Mouse (Mus musculus) macrophage (primary cell): Measurements from ENCODE around the gene Gdpd5. TPM values are rescaled to one million over a fixed set of nuclear protein-coding genes. Genes with fewer than 3 reads are reported as not detected.

Source experiments
- H3K27ac ChIP-seq: fragments of 350-480 bp; formaldehyde crosslinking; 2 replicates; pipeline ENCODE4 v1.9.0; 2021
- H3K36me3 ChIP-seq: fragments of 350-480 bp; formaldehyde crosslinking; 2 replicates; pipeline ENCODE4 v1.9.0; 2021; ENCODE audit errors: inconsistent target
- H3K4me3 ChIP-seq: fragments of 350-480 bp; formaldehyde crosslinking; 2 replicates; pipeline ENCODE4 v1.9.0; 2021; ENCODE audit errors: inconsistent target
- H3K79me2 ChIP-seq: fragments of 350-480 bp; formaldehyde crosslinking; 2 replicates; pipeline ENCODE4 v1.9.0; 2021; ENCODE audit errors: inconsistent target
- WGBS: methylation state at CpG from one replicate; pipeline ENCODE4 v1.1.7; 2026; ENCODE audit warnings: inconsistent platforms; ENCODE audit not compliant: missing documents; 5-methylcytosine and 5-hydroxymethylcytosine counted together
- polyA plus RNA-seq: library from polyadenylated mRNA; stranded (reverse); fragments of 250-400 nt; gene quantifications from 3 replicates; pipeline ENCODE4 v1.2.4, GENCODE M21; 2018; ENCODE audit warnings: inconsistent platforms

Gene Gdpd5
- polyA plus RNA-seq, 1 experiment from 2014 or later: 14.8 TPM

DNA sequence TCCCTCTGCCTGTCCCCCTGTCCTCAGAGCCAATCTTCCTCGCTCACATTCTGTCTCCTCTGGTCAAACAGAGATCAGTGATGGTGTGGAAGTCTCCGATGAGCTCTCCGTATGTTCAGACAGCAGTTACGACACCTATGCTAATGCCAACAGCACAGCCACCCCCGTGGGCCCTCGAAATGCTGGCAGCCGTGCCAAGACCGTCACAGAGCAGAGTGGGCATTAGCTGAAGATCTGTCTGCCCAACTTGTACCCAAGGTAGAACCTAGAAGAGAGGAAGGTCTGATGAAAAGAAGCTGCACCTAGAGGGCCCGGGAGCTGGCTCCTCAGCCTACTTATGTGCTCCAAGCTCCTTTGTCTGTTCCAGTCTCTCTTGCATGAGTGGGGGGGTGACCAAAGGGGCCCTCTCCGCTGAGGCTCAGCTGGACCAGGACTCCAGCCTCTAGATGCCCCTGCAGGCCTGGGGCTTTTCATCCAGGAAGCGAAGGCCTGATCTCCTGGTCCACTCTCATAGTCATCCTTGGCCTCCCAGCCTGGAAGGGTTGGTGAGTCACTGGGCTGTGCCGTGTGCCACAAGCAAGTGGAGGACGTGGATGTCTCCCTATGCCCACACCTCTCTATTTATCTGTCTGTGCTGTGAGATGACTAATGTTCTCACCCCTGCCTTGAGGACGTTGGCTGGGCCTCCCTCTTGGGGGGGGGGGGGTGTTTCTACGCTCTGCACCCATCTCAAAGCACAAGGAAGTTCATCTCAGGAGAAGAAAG is 78.9 kb downstream of the Gdpd5 start:
- 88% methylated on average over 15 of the region's 15 CpGs for WGBS
- H3K27ac ChIP-seq: no peak overlapping the region
- no peak overlapping the region for H3K4me3 ChIP-seq
- H3K36me3 ChIP-seq: no peaks in the 10 kb centered on the region
- no peaks in the 10 kb centered on the region for H3K79me2 ChIP-seq

DNA sequence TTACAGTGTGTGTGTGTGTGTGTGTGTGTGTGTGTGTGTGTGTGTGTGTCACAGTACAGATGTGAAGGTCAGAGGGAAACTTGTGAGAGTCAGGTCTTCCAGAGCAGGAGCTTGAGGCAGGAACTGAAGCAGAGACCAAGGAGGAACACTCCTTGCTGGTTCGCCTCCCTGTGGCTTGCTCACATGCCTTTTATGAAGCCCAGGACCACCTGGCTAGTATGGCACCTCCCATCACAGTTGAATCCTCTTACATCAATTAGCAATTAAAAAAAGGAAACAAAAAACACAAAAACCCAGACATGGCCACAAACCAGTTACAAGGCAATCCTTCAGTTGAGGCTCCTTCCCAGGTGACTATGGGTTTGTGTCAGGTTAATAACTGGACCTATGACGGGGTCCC is 81.9 kb downstream of the Gdpd5 start:
- Histone ChIP-seq H3K27ac (no peak overlapping the region), H3K36me3 (no peaks in the 10 kb centered on the region), H3K4me3 (no peak overlapping the region), H3K79me2 (peaks cover 3% of the 10 kb centered on the region; the same call in 1 of the 2 replicates)
- WGBS: 77% methylated on average over 2 of the region's 2 CpGs

DNA sequence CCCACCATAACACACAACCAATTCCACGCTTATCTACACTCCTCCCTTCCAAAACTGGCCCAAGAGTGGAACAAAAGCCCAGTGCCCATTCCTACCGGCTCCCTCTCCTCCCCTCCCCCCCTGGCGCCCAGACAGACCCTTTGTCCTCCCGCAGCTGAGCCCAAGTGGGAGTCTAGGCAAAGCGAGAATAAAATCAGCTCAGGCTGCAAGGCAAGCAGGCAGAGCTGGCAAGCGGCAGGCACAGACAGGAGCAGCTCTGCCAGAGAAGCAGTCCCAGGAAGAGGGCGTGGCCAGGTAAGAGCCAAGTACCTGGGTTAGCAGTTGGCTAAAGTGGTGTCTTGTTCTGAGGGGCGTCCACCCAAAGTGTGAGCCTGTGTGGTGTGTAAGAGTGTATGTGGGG is 84.6 kb downstream of the Gdpd5 start, which contains the start of gene Klhl35:
Gene Klhl35, plus strand, starts transcription at position 194 of the 400 bp plus-strand sequence.
- Histone ChIP-seq H3K27ac (no peak within 1 kb of the TSS), H3K4me3 (no peak within 1 kb of the TSS), H3K36me3 (no peaks in the 10 kb centered on the region), H3K79me2 (peaks cover 3% of the 10 kb centered on the region; the same call in 1 of the 2 replicates)
- 74% methylated on average over 7 of the region's 8 CpGs for WGBS

DNA sequence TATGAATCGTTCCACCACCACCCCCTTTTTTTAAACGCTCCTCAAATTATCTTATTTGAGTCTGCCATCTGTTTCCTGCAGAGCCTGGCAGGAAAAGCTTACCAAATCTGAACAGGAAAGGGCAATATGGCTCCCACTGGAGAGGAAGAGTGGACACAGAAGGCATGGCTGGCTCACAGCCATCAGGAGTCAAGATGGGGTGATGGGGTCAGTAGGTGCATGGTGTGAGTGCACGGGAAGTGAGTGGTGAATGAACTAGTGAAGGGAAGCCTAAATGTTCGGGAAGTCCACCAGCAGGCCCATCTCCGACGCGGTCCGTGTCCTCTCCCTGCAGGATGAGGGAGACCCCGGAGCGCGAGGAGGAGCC is 86.7 kb downstream of the Gdpd5 start:
- Histone ChIP-seq H3K36me3 (no peaks in the 10 kb centered on the region), H3K4me3 (peak overlapping the region; percentile 43)
- 2% methylated on average over 11 of the region's 11 CpGs for WGBS

DNA sequence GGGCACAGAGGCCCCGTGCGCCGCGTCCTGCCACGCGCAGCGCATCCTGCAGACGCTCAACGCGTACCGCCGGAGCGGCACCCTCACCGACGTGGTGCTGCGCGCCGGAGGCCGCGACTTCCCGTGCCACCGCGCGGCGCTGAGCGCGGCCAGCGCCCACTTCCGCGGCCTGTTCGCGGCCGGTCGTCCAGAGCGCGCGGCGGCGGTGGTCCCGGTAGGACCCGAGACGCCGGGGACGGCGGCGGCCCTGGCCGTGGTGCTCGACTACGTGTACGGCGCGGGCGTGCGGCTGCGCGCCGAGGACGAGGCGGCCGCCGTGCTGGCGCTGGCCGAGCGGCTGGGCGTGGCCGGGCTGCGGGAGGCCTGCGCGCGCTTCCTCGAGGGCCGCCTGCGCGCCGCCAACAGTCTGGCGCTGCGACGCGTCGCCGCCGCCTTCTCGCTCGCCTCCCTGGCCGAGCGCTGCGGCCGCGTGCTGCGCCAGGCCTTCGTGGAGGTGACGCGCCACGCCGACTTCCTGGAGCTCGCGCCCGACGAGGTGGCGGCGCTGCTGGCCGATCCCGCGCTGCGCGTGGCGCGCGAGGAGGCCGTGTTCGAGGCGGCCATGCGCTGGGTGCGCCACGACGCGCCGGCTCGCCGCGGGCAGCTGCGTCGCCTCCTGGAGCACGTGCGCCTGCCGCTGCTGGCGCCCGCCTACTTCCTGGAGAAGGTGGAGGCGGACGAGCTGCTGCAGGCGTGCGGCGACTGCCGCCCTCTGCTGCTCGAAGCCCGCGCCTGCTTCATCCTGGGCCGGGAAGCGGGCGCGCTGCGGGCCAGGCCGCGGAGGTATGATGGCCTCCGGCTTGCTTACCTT is 87.3 kb downstream of the Gdpd5 start:
- H3K4me3 ChIP-seq: peak overlapping the region; percentile 43
- 1% methylated on average over 117 of the region's 145 CpGs for WGBS
- H3K79me2 ChIP-seq: peaks cover 3% of the 10 kb centered on the region; the same call in 1 of the 2 replicates
- peak overlapping the region; percentile 65 for H3K27ac ChIP-seq
- 0 out of 2 replicates have a peak, but pooled peaks cover 3% of the 10 kb centered on the region for H3K36me3 ChIP-seq

More for the DNA sequence above, 86.7 kb downstream of the Gdpd5 start:
- H3K79me2 ChIP-seq: peaks cover 3% of the 10 kb centered on the region; the same call in 1 of the 2 replicates
- peak overlapping the region; percentile 58 for H3K27ac ChIP-seq

DNA sequence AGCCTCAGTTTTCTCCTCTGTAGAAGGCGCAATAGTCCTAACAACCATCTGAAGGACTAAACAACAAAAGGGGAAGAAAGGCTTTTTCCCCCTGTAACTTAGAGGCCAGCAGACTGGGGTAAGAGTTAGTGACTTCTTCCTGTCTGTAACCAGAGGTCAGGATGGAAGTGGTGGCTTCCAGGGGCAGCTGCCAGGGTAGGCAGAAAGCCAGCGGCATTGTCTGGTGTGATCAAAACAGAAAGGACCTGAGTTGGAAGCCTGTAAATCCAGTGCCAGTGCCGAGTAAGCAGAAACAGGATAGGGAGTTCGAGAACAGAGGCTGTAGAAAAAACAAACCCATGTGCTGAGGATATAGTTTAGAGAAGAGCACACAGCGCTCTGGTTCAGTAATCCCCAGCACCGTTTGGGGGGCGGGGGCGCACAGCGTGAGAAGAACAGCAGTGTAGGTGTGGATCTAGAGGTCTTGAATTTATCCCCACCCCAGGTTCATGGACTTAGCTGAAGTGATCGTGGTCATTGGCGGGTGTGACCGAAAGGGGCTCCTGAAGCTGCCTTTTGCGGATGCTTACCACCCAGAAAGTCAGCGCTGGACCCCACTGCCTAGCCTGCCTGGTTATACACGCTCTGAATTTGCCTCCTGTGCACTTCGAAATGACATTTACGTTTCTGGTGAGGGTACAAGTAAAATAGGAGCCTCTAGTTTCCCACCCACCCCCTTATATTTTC is 88.6 kb downstream of the Gdpd5 start:
- Histone ChIP-seq H3K4me3 (no peak overlapping the region), H3K36me3 (0 out of 2 replicates have a peak, but pooled peaks cover 7% of the 10 kb centered on the region), H3K27ac (peak overlapping the region; percentile 65), H3K79me2 (peaks cover 3% of the 10 kb centered on the region; the same call in 1 of the 2 replicates)
- 45% methylated on average over 17 of the region's 17 CpGs for WGBS

DNA sequence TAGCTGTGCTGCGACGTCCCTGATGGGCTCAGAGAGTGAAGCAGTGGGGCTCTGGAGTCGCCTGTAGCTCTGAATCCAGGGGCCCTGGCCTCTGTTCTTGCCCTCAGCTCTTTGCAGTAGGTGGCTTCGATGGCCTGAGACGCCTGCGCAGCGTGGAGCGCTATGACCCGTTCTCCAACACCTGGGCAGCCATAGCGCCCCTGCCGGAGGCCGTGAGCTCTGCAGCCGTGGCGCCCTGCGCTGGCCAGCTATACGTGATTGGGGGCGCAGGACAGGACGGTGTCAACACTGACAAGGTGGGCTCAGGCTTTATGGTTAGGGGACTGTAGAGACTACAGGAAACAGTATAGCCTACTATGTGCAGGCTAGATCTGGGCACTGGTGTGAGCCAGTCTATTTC is 90.4 kb downstream of the Gdpd5 start:
- 85% methylated on average over 18 of the region's 18 CpGs for WGBS
- peaks cover 7% of the 10 kb centered on the region; the same call in 1 of the 2 replicates for H3K36me3 ChIP-seq
- H3K27ac ChIP-seq: no peak overlapping the region

DNA sequence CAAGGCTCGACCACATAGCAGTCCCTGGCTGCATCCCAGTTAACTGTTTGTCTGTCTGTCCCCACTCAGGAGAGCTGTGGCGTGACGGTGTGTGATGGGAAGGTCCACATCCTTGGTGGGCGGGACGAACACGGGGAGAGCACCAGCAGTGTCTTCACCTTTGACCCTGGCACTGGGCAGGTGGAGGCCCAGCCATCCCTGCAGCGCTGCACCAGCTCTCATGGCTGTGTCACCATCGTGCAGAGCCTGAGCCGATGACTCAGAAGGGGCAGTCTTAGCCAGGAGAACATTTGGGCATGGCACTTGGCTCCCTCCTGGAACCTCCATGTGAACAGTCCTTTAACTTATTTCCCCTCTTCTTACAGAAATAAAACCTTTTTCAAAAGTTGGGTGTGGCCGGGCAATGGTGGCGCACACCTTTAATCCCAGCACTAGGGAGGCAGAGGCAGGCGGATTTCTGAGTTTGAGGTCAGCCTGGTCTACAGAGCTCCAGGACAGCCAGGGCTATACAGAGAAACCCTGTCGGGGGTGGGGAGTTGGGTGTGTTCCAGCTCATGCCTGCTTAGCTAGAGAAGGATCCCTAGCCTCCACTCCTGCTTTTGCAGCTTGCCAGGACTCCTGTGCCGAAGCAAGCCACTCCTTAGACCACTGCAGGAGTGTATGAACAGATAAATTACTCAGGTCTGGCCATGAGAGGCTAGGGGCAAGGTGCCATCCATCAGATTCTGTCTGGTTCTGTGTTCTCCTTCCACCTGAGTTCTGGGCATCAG is 92.6 kb downstream of the Gdpd5 start:
- H3K79me2 ChIP-seq: peaks cover 35% of the 10 kb centered on the region
- peaks cover 28% of the 10 kb centered on the region; the same call in 1 of the 2 replicates for H3K36me3 ChIP-seq
- no peak overlapping the region for H3K4me3 ChIP-seq
- H3K27ac ChIP-seq: no peak overlapping the region
- WGBS: 86% methylated on average over 14 of the region's 14 CpGs

More for the DNA sequence above, 90.4 kb downstream of the Gdpd5 start:
- Histone ChIP-seq H3K79me2 (peaks cover 16% of the 10 kb centered on the region), H3K4me3 (no peak overlapping the region)

DNA sequence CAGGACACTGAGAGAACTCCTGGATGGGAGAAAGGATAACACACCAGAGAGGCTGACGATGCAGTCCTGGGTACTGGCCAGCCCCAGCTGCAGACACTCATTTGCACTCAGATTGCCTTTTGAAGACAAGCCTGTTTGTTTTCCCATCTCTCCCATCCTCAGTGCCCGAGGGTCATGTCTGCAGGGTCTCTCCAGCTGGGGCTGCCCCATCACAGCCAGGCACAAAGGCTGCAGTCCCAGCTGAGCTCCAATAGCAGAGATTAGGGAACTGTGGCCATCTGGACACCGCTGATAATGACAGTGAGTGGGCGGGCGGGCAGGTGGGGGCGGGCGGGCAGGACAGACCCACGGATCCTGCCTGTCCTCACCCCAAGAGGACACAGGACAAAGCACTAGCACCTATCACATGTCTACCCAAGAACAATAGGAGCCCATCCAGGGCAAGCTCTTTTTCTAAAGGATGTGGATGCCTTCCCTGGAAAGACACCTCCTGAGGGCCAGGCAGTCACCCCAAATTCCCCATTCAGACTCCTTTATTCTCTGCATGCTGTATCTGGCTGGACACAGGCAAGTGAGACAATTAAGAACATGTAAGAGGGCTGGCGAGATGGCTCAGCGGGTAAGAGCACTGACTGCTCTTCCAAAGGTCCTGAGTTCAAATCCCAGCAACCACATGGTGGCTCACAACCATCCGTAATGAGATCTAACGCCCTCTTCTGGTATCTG is 93.8 kb downstream of the Gdpd5 start:
- no peak overlapping the region for H3K27ac ChIP-seq
- H3K4me3 ChIP-seq: no peak overlapping the region
- H3K79me2 ChIP-seq: peaks cover 47% of the 10 kb centered on the region
- H3K36me3 ChIP-seq: peaks cover 39% of the 10 kb centered on the region
- 89% methylated on average over 12 of the region's 12 CpGs for WGBS

DNA sequence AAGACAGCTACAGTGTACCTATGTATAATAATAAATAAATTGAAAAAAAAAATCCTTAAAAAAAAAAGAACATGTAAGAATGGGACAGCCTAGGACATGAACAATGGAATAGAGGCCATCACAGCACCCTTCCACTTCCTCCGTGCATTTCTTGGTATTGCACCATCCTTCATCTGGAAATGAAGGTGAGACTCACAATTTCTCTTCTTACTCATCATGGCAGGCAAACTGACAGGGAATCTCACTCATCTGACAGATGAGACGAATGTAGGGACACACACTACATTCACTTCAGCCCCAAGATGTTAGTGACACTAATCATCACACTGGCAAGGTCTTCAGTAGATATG is 94.3 kb downstream of the Gdpd5 start:
- H3K79me2 ChIP-seq: peaks cover 52% of the 10 kb centered on the region
- no peak overlapping the region for H3K4me3 ChIP-seq
- WGBS: 86% methylated on average over 2 of the region's 2 CpGs
- peaks cover 45% of the 10 kb centered on the region for H3K36me3 ChIP-seq
- no peak overlapping the region for H3K27ac ChIP-seq

DNA sequence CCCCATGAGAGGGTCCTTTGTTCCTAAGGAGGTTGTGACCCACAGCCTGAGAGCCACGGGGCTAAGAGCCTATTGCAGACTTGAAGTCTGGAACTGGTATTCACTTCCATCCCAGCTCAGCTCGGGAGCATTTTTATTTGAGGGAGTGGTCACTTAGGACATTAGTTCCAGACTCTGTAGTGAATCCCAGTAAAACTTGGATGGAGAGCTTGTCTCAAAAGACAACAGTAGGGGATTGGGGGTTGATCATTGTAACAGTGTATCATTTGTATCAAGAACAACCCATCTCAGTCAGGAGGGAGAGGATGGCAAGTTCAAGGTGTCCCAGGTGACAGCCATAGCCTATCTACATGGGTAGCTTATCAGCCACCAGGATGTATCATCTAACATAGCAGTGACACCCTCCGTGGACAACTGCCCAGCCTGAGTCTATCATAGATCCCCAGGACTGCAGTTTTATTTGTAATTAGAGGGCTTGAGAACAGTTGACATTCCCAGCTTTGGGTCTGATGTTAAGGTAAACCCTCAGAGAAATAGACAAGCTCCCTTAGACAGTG is 95.4 kb downstream of the Gdpd5 start:
- H3K4me3 ChIP-seq: no peak overlapping the region

DNA sequence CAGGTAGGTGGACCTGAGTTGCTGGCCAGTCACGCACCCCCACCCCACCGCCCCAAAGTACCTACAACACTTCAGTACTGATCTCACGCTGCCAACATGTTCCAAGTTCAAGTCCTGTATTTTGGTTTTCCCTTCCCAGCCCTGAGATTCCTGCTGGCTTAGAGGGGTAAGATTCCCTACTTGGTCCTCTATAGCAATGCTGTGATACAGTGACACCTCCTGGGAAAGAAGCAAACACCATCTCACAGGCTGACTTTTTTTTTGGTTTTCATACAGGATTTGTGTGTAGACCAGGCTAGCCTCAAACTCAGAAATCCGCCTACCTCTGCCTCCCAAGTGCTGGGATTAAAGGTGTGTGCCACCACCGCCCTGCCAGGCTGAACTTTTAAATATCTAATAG is 96.0 kb downstream of the Gdpd5 start:
- peaks cover 59% of the 10 kb centered on the region for H3K36me3 ChIP-seq
- no peak overlapping the region for H3K27ac ChIP-seq
- 100% methylated on average over 5 of the region's 5 CpGs for WGBS
- H3K79me2 ChIP-seq: peaks cover 69% of the 10 kb centered on the region
- H3K4me3 ChIP-seq: no peak overlapping the region

More for the DNA sequence above, 95.4 kb downstream of the Gdpd5 start:
- 85% methylated on average over 3 of the region's 3 CpGs for WGBS
- no peak overlapping the region for H3K27ac ChIP-seq
- H3K36me3 ChIP-seq: peaks cover 55% of the 10 kb centered on the region
- H3K79me2 ChIP-seq: peaks cover 63% of the 10 kb centered on the region

DNA sequence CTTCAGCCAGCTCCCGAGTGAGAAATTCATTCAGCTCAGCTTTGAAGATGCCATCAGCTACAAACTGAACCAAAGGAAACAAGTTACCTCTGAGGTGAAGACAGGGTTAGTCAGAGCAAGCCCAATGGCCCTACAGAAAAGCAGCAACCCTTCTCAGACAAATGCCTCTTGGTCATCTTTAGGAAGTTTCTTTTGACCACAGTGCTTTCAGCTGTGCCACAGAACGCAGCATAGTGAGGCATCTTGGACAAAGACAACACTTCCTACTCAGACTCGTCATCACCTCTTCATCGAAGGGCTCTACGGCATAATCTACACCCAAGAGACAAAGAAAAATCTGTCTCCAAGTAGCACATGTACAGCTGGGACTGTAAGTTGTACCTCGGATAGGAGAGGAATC is 101.4 kb downstream of the Gdpd5 start:
- Histone ChIP-seq H3K27ac (peak overlapping the region; percentile 67), H3K4me3 (peak overlapping the region; percentile 97), H3K79me2 (peaks cover 59% of the 10 kb centered on the region), H3K36me3 (peaks cover 42% of the 10 kb centered on the region)
- 4% methylated on average over 5 of the region's 6 CpGs for WGBS
